Mouse (Mus musculus) stomach, postnatal 0 days (tissue): ENCODE measurements at regions not wholly inside any gene's neighbourhood (a gene's known extent, or its start where the extent isn't known, plus 50 kb on each side); places are given as distances from the start of the nearest gene placed in this dataset.

ENCODE experiments used
- ATAC-seq: fragments of 200-750 bp; cut with Nextera tagmentation; 2 replicates; pipeline ENCODE4 v1.8.0; 2017; ENCODE audit not compliant: low FRiP score, low TSS enrichment
- DNase-seq: peaks from one replicate; pipeline ENCODE4 v3.0.0-alpha.2; 2016; ENCODE audit warnings: low spot score
- H3K27ac ChIP-seq: fragments of 300-500 bp; sonication (generic); replicated peaks from 2 replicates; pipeline ENCODE4 v1.5.1; 2014; ENCODE audit warnings: mild to moderate bottlenecking, control low read depth
- H3K27me3 ChIP-seq: fragments of 300-500 bp; sonication (generic); 2 replicates; pipeline ENCODE4 v1.6.1; 2014; ENCODE audit warnings: low read length; ENCODE audit not compliant: control insufficient read depth, insufficient read depth
- H3K36me3 ChIP-seq: fragments of 300-500 bp; sonication (generic); 2 replicates; pipeline ENCODE4 v1.6.1; 2014; ENCODE audit warnings: low read length, mixed read lengths; ENCODE audit not compliant: control insufficient read depth, insufficient read depth
- H3K4me1 ChIP-seq: fragments of 300-500 bp; sonication (generic); replicated peaks from 2 replicates; pipeline ENCODE4 v1.6.1; 2014; ENCODE audit warnings: antibody characterized with exemption; ENCODE audit not compliant: control insufficient read depth, insufficient read depth
- H3K4me2 ChIP-seq: fragments of 300-500 bp; sonication (generic); replicated peaks from 2 replicates; pipeline ENCODE4 v1.6.1; 2014; ENCODE audit warnings: low read depth, mild to moderate bottlenecking, control low read depth, moderate library complexity
- H3K4me3 ChIP-seq: fragments of 300-500 bp; sonication (generic); 2 replicates; pipeline ENCODE4 v1.5.1; 2014; ENCODE audit warnings: low read depth, low read length, control low read depth
- H3K9ac ChIP-seq: fragments of 300-500 bp; sonication (generic); 2 replicates; pipeline ENCODE4 v1.6.1; 2014; ENCODE audit warnings: mild to moderate bottlenecking, low read length, control low read depth, mixed read lengths
- H3K9me3 ChIP-seq: fragments of 300-500 bp; sonication (generic); 2 replicates; pipeline ENCODE4 v1.6.1; 2016; ENCODE audit warnings: low read length; ENCODE audit not compliant: control insufficient read depth
- CTCF ChIP-seq: IDR thresholded peaks from 2 replicates; pipeline ENCODE4 v1.5.1; 2016; ENCODE audit warnings: antibody characterized with exemption, low read depth, mild to moderate bottlenecking, moderate library complexity
- EP300 ChIP-seq: optimal IDR thresholded peaks from 2 replicates; pipeline ENCODE3; 2016; ENCODE audit warnings: antibody characterized with exemption
- WGBS: fragments of 180-500 bp; shearing (Covaris S2); extraction: QIAGEN DNeasy Blood & Tissue Kit; methylation state at CpG from one replicate; pipeline ENCODE4 v1.1.7; 2014; 5-methylcytosine and 5-hydroxymethylcytosine counted together

DNA sequence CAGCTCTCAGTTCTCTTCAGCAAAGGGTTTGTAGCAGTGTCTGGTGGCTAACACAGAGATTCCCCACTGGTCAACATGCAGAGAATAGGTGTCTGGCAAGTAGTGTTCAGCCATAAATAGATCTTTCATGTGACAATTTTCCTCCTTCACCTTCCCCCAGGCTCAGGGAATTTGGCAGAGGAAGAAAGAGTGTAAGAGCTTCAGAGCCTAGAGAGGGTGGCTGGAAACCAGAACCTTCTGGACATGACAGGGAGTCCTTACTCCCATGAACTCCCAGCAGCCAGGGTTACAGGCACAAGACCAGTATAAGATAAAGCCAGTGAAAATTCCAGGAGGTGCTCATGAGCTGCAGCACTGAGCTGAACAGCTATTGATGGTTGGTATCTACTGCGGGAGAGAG is 251.1 kb downstream of the Nedd1 start:
- H3K4me2 ChIP-seq, result no peak overlapping the region
- no peak for ATAC-seq
- no peaks in the 10 kb centered on the region for H3K36me3 ChIP-seq
- WGBS, result 92% methylated on average over 1 of the region's 1 CpGs
- TF ChIP-seq CTCF, result no peak
- TF ChIP-seq EP300, result no peak
- no peak overlapping the region for H3K27ac ChIP-seq
- no peaks in the 10 kb centered on the region for H3K4me1 ChIP-seq
- no peaks in the 10 kb centered on the region for H3K9me3 ChIP-seq
- no peak overlapping the region for H3K9ac ChIP-seq
- no peak overlapping the region for H3K4me3 ChIP-seq
- no peaks in the 10 kb centered on the region for H3K27me3 ChIP-seq
- no peak for DNase-seq

DNA sequence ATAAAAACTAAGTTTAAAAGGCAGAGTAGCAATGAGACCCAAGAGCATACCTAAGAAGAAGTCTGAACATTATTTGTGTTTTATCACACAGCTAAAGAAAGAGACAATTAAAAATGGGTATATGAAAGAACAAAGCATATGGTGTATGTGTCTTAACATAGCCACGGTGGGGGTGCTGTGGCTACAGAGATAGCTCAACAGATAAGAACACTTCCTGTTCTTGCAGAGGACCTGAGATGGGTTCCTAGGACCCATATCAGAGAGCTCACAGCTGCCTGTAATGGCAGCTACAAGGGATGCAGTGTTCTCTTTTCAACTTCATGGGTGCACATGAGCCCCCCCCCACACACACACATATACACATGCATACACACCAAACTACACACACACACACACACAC is 267.0 kb downstream of the Nedd1 start:
- Histone ChIP-seq H3K27ac (no peak overlapping the region), H3K4me2 (no peak overlapping the region), H3K27me3 (no peaks in the 10 kb centered on the region), H3K9ac (no peak overlapping the region), H3K9me3 (no peaks in the 10 kb centered on the region), H3K36me3 (no peaks in the 10 kb centered on the region), H3K4me3 (no peak overlapping the region), H3K4me1 (no peaks in the 10 kb centered on the region)
- DNase-seq (no peak), ATAC-seq (no peak)
- TF ChIP-seq EP300, result no peak
- no peak for TF ChIP-seq CTCF
- 70% methylated on average over 1 of the region's 1 CpGs for WGBS

DNA sequence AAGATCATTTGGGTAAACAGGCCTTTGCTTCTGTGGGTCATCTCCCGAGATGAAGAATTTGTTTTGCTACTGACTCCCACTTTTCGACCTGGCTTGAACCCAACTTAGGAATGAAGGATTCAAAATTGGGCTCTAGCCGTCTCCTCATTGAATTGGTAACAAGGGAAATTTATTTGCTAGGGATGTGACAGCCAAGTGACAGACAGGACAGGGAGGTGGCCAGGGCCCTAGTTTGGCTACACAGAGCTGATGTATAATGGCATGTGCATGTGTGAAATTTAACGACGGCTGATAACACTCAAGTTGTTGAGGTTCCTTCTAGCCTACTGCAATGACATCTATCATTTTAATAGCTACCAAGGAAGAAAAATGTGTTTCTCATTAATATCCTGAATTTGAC is 268.7 kb downstream of the Nedd1 start:
- no peaks in the 10 kb centered on the region for H3K9me3 ChIP-seq
- no peak for ATAC-seq
- no peak overlapping the region for H3K9ac ChIP-seq
- H3K27me3 ChIP-seq, result no peaks in the 10 kb centered on the region
- H3K36me3 ChIP-seq, result no peaks in the 10 kb centered on the region
- no peak overlapping the region for H3K4me2 ChIP-seq
- DNase-seq, result no peak
- H3K4me1 ChIP-seq, result no peaks in the 10 kb centered on the region
- no peak for TF ChIP-seq CTCF
- TF ChIP-seq EP300, result no peak
- 70% methylated on average over 5 of the region's 5 CpGs for WGBS
- no peak overlapping the region for H3K27ac ChIP-seq
- H3K4me3 ChIP-seq, result no peak overlapping the region

DNA sequence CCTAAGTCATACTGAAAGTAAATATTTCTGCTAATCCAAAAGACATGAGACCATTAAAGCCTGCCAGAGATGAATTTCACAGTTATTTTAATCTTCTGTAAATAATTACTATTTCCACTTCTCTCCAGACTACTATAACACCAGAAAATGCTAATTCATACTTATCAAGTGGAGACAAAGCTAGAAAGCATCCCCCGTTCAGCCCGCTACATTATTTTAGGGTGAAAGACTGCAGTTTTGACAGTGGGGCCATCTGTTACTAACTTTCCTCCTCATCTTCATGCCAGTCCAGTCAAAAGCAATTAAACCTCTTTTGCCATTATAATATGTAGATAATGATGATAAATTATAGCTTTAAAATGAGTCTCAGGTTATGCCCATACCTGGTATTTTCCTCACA is 276.3 kb downstream of the Nedd1 start:
- TF ChIP-seq EP300 (no peak), CTCF (no peak)
- Histone ChIP-seq H3K4me1 (no peaks in the 10 kb centered on the region), H3K4me3 (no peak overlapping the region), H3K9ac (no peak overlapping the region), H3K4me2 (no peak overlapping the region), H3K36me3 (no peaks in the 10 kb centered on the region), H3K9me3 (no peaks in the 10 kb centered on the region), H3K27me3 (no peaks in the 10 kb centered on the region), H3K27ac (no peak overlapping the region)
- no peak for ATAC-seq
- WGBS, result 56% methylated on average over 2 of the region's 2 CpGs
- DNase-seq, result no peak

DNA sequence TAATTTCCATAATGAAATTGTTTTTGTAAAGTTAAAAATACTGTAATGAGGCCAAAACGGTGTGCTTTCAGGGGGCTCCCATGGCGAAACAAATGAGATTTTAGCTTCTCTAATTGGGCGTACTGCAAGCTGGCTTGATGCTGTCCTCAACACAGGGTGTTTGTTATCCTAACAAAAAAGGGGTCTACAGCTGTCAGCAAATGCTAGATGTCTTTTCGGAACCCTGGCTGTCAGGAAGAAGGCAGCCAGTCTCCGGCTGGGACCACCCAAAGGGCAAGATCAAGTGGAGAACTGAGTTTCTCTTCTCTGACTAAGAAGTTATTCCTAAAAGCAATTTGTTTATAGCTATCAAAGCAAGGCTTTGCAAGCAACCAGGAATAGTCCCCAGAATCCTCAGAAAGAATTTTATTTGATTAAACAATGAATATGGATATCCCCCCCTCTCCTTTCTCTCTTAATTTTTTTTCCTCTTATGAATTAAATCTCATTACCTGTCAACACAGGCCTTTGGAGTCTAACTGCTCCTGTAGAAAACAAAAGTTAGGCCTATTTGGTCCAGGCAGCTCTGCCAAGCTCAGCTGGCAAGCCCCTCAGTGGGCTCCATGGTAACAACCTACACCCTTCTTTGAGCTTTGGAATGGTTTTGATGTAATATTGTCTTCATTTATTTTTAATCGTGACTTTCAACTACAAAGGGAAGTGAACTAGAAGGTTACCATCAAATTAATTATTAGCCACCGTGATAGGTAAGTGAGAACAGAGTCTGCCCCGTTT is 283.4 kb downstream of the Nedd1 start:
- H3K9ac ChIP-seq, result no peak overlapping the region
- DNase-seq (no peak), ATAC-seq (no peak)
- H3K36me3 ChIP-seq, result no peaks in the 10 kb centered on the region
- H3K4me2 ChIP-seq, result no peak overlapping the region
- no peak overlapping the region for H3K27ac ChIP-seq
- no peaks in the 10 kb centered on the region for H3K9me3 ChIP-seq
- no peaks in the 10 kb centered on the region for H3K27me3 ChIP-seq
- H3K4me3 ChIP-seq, result no peak overlapping the region
- WGBS, result 49% methylated on average over 8 of the region's 8 CpGs
- TF ChIP-seq EP300 (no peak), CTCF (no peak)
- no peaks in the 10 kb centered on the region for H3K4me1 ChIP-seq

DNA sequence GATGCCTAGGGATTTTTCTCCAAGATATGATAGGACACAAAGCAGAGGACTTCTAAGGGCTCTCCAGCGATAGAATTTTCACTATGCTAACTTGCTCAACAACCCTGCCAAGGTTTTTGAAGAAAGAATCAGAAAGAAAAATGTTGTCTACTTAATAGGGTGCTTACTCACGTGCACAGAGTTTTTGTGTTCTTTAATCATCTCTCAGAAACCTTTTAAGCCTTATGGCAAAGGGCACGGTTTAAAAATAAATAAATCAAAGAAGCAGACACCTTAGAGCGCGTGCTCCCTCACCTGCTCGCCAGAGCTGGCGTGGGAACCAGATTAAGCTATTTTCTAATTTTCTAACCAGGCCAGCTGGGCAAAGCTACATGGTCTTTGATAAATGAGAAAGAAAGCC is 293.0 kb downstream of the Nedd1 start:
- no peaks in the 10 kb centered on the region for H3K9me3 ChIP-seq
- H3K36me3 ChIP-seq, result no peaks in the 10 kb centered on the region
- ATAC-seq, result no peak
- H3K27ac ChIP-seq, result no peak overlapping the region
- H3K9ac ChIP-seq, result no peak overlapping the region
- H3K4me2 ChIP-seq, result no peak overlapping the region
- H3K4me1 ChIP-seq, result no peaks in the 10 kb centered on the region
- TF ChIP-seq CTCF, result no peak
- TF ChIP-seq EP300, result peak; percentile 65
- H3K4me3 ChIP-seq, result no peak overlapping the region
- no peak for DNase-seq
- H3K27me3 ChIP-seq, result no peaks in the 10 kb centered on the region
- 36% methylated on average over 7 of the region's 7 CpGs for WGBS
